Mouse (Mus musculus) hindbrain, embryonic 11.5 days (tissue): ENCODE data around the gene Zfyve1. TPM values are rescaled to one million over a fixed set of nuclear protein-coding genes. Genes with fewer than 3 reads are reported as not detected.

Source experiments
- ATAC-seq: fragments of 200-750 bp; cut with Nextera tagmentation; 2 replicates; pipeline ENCODE4 v1.8.0; 2017; ENCODE audit warnings: mild to moderate bottlenecking, moderate TSS enrichment, moderate library complexity; ENCODE audit not compliant: low FRiP score
- DNase-seq: peaks from one replicate; pipeline ENCODE4 v3.0.0-alpha.2; 2015; ENCODE audit warnings: low spot score
- H3K27ac ChIP-seq: fragments of 300-500 bp; sonication (generic); 2 replicates; pipeline ENCODE4 v1.5.1; 2014; ENCODE audit warnings: mild to moderate bottlenecking, low read depth, low read length
- H3K27me3 ChIP-seq: fragments of 300-500 bp; sonication (generic); 2 replicates; pipeline ENCODE4 v1.6.1; 2014; ENCODE audit warnings: mild to moderate bottlenecking, low read length, moderate library complexity, mixed read lengths; ENCODE audit not compliant: control insufficient read depth, insufficient read depth
- H3K36me3 ChIP-seq: fragments of 300-500 bp; sonication (generic); 2 replicates; pipeline ENCODE4 v1.6.1; 2014; ENCODE audit warnings: mild to moderate bottlenecking, low read length, moderate library complexity, mixed read lengths; ENCODE audit not compliant: control insufficient read depth, insufficient read depth
- H3K4me1 ChIP-seq: fragments of 300-500 bp; sonication (generic); replicated peaks from 2 replicates; pipeline ENCODE4 v1.6.1; 2014; ENCODE audit warnings: low read length, mixed read lengths; ENCODE audit not compliant: control insufficient read depth, insufficient read depth
- H3K4me2 ChIP-seq: fragments of 300-500 bp; sonication (generic); replicated peaks from 2 replicates; pipeline ENCODE4 v1.6.1; 2014; ENCODE audit warnings: mild to moderate bottlenecking, low read depth, low read length
- H3K4me3 ChIP-seq: fragments of 300-500 bp; sonication (generic); 2 replicates; pipeline ENCODE4 v1.5.1; 2014; ENCODE audit warnings: low read depth, low read length
- H3K9ac ChIP-seq: fragments of 300-500 bp; sonication (generic); 2 replicates; pipeline ENCODE4 v1.6.1; 2014; ENCODE audit warnings: low read depth, low read length
- H3K9me3 ChIP-seq: fragments of 300-500 bp; sonication (generic); 2 replicates; pipeline ENCODE4 v1.6.1; 2016; ENCODE audit warnings: low read length; ENCODE audit not compliant: control insufficient read depth
- WGBS: fragments of 180-500 bp; shearing (Covaris S2); extraction: QIAGEN DNeasy Blood & Tissue Kit; methylation state at CpG from one replicate; pipeline ENCODE4 v1.1.7; 2014; 5-methylcytosine and 5-hydroxymethylcytosine counted together
- polyA plus RNA-seq: library from polyadenylated mRNA; unstranded; fragments of >200 nt; fragmentation: Nextera tagmentation; extraction: Ambion mirVana; gene quantifications from 2 replicates; pipeline ENCODE4 v1.2.1, GENCODE M21; 2014

Gene Zfyve1
- polyA plus RNA-seq, 1 experiment from 2014 or later: 20.3 TPM

- 95% methylated on average over 5 of the region's 5 CpGs for WGBS
- ATAC-seq (no peak), DNase-seq (no peak)
- H3K27ac ChIP-seq: no peak overlapping the region
- no peak overlapping the region for H3K4me3 ChIP-seq
- peaks cover 15% of the 10 kb centered on the region; the same call in 1 of the 2 replicates for H3K36me3 ChIP-seq
- H3K9me3 ChIP-seq: no peaks in the 10 kb centered on the region
- no peaks in the 10 kb centered on the region for H3K27me3 ChIP-seq
- H3K9ac ChIP-seq: no peak overlapping the region
- no peak overlapping the region for H3K4me2 ChIP-seq
- H3K4me1 ChIP-seq: no peaks in the 10 kb centered on the region
Observed at GRCm38 (mm10) chr12:83577445-83577844, 19.6 kb downstream of the Zfyve1 start.

- ATAC-seq (no peak), DNase-seq (no peak)
- H3K36me3 ChIP-seq: peaks cover 24% of the 10 kb centered on the region
- H3K4me1 ChIP-seq: no peaks in the 10 kb centered on the region
- H3K27me3 ChIP-seq: no peaks in the 10 kb centered on the region
- H3K9ac ChIP-seq: no peak overlapping the region
- no peak overlapping the region for H3K27ac ChIP-seq
- WGBS: 86% methylated on average over 5 of the region's 5 CpGs
- H3K4me2 ChIP-seq: no peak overlapping the region
- H3K4me3 ChIP-seq: no peak overlapping the region
- no peaks in the 10 kb centered on the region for H3K9me3 ChIP-seq
Observed at GRCm38 (mm10) chr12:83572717-83573116, 24.3 kb downstream of the Zfyve1 start.

- ATAC-seq: no peak
- WGBS: 73% methylated on average over 3 of the region's 3 CpGs
Observed at GRCm38 (mm10) chr12:83569866-83570265, 27.2 kb downstream of the Zfyve1 start.

DNA sequence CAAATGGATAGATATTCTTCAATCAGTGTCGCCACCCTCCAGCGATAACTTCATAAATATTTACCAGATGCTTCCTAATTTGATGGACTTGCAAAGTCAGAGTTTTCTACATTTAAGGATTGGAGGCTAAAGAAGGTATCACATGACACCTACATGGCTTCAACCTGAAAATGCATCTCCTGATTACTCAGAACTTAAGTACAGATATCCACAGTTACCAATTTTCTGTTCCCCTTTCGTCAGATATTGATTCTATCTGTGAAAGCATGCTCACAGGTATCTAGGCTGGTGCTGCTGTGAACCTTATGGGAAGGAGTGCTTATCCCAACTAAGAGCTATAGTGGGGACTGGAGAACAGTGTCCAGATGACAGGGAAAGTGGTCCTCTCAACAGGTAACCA lies 34.4 kb downstream of the Zfyve1 start:
- no peak overlapping the region for H3K4me3 ChIP-seq
- H3K36me3 ChIP-seq: peaks cover 6% of the 10 kb centered on the region
- no peak overlapping the region for H3K27ac ChIP-seq
- H3K9me3 ChIP-seq: no peaks in the 10 kb centered on the region
- H3K27me3 ChIP-seq: no peaks in the 10 kb centered on the region
- no peak overlapping the region for H3K9ac ChIP-seq
- H3K4me2 ChIP-seq: no peak overlapping the region
- 99% methylated on average over 3 of the region's 3 CpGs for WGBS
- DNase-seq: no peak
- no peaks in the 10 kb centered on the region for H3K4me1 ChIP-seq
- no peak for ATAC-seq

More at GRCm38 (mm10) chr12:83569866-83570265, 27.2 kb downstream of the Zfyve1 start:
- H3K9me3 ChIP-seq: no peaks in the 10 kb centered on the region
- H3K4me2 ChIP-seq: no peak overlapping the region
- H3K9ac ChIP-seq: no peak overlapping the region
- peaks cover 21% of the 10 kb centered on the region for H3K36me3 ChIP-seq
- H3K27ac ChIP-seq: no peak overlapping the region
- H3K4me3 ChIP-seq: no peak overlapping the region
- DNase-seq: no peak
- no peaks in the 10 kb centered on the region for H3K4me1 ChIP-seq
- no peaks in the 10 kb centered on the region for H3K27me3 ChIP-seq

GRCm38 (mm10) chr12:83560189-83560588 lies 36.8 kb downstream of the Zfyve1 start:
- DNase-seq: no peak

GRCm38 (mm10) chr12:83558496-83558895 lies 38.5 kb downstream of the Zfyve1 start:
- Histone ChIP-seq H3K9me3 (no peaks in the 10 kb centered on the region), H3K36me3 (peaks cover 10% of the 10 kb centered on the region; the same call in 1 of the 2 replicates), H3K9ac (no peak overlapping the region), H3K4me3 (no peak overlapping the region), H3K27me3 (no peaks in the 10 kb centered on the region), H3K27ac (no peak overlapping the region), H3K4me1 (no peaks in the 10 kb centered on the region), H3K4me2 (no peak overlapping the region)
- ATAC-seq (no peak), DNase-seq (no peak)
- WGBS: 92% methylated on average over 7 of the region's 7 CpGs

More at GRCm38 (mm10) chr12:83560189-83560588, 36.8 kb downstream of the Zfyve1 start:
- Histone ChIP-seq H3K4me1 (no peaks in the 10 kb centered on the region), H3K4me3 (no peak overlapping the region), H3K4me2 (no peak overlapping the region), H3K27ac (no peak overlapping the region), H3K27me3 (no peaks in the 10 kb centered on the region), H3K9ac (no peak overlapping the region), H3K36me3 (peaks cover 10% of the 10 kb centered on the region; the same call in 1 of the 2 replicates), H3K9me3 (no peaks in the 10 kb centered on the region)
- 76% methylated on average over 6 of the region's 6 CpGs for WGBS
- ATAC-seq: no peak

- Histone ChIP-seq H3K4me2 (no peak overlapping the region), H3K36me3 (peaks cover 8% of the 10 kb centered on the region; the same call in 1 of the 2 replicates), H3K9ac (no peak overlapping the region), H3K4me1 (no peaks in the 10 kb centered on the region), H3K4me3 (no peak overlapping the region), H3K27ac (no peak overlapping the region), H3K27me3 (no peaks in the 10 kb centered on the region), H3K9me3 (no peaks in the 10 kb centered on the region)
- DNase-seq: no peak
- 61% methylated on average over 9 of the region's 9 CpGs for WGBS
- ATAC-seq: no peak
Observed at GRCm38 (mm10) chr12:83555605-83556004, 41.4 kb downstream of the Zfyve1 start.

DNA sequence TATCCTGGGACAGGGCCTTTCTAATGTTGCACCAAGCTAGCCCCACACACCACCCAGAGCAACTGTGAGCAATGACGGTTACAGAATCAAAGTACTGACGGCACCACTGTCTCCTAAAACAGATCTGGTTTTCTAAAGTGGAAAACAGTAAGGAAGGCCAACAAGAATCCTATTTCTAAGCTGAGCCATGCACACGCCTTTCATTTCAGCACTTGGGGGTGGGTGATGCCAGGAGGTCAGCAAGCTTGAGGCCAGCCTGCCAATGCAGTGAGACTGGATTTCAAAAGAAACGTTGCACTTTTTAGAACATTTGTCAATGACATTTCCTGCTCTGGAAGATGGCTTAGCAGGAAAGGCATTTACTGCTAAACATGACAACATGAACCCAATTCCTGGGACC lies 43.2 kb downstream of the Zfyve1 start:
- Histone ChIP-seq H3K9me3 (no peaks in the 10 kb centered on the region), H3K36me3 (peaks cover 8% of the 10 kb centered on the region; the same call in 1 of the 2 replicates), H3K4me1 (no peaks in the 10 kb centered on the region), H3K27ac (no peak overlapping the region), H3K27me3 (no peaks in the 10 kb centered on the region), H3K4me3 (no peak overlapping the region), H3K9ac (no peak overlapping the region), H3K4me2 (no peak overlapping the region)
- WGBS: 84% methylated on average over 4 of the region's 4 CpGs
- ATAC-seq: no peak
- DNase-seq: no peak

GRCm38 (mm10) chr12:83551305-83551704 lies 45.7 kb downstream of the Zfyve1 start:
- no peak for ATAC-seq
- Histone ChIP-seq H3K27me3 (no peaks in the 10 kb centered on the region), H3K9me3 (no peaks in the 10 kb centered on the region), H3K4me2 (no peak overlapping the region), H3K4me1 (no peaks in the 10 kb centered on the region), H3K4me3 (no peak overlapping the region), H3K36me3 (peaks cover 6% of the 10 kb centered on the region; the same call in 1 of the 2 replicates), H3K27ac (no peak overlapping the region), H3K9ac (no peak overlapping the region)
- no peak for DNase-seq
- WGBS: 85% methylated on average over 16 of the region's 16 CpGs
